Mouse (Mus musculus) thymus, adult 18-20 months (tissue): ENCODE measurements around the gene Eda2r.
A peak's percentile ranks its signal among the peaks of the same experiment; 100 is the strongest.

ENCODE experiments used
- DNase-seq, 2 experiments: peaks; one replicate each; pipeline ENCODE4 v3.0.0; 2022; ENCODE audit warnings: mixed read lengths in 2 of 2

Eda2r gene

GRCm38 (mm10) chrX:97377065-97377421 is at the start of gene Eda2r:
Eda2r (minus strand) TSS chrX:97377216.
- no peak for DNase-seq

GRCm38 (mm10) chrX:97397872-97398271 is 20.9 kb upstream of the Eda2r start:
- DNase-seq: no peak

GRCm38 (mm10) chrX:97378076-97378475 is 1.1 kb upstream of the Eda2r start:
- no peak for DNase-seq

GRCm38 (mm10) chrX:97376321-97377064 is 523 bp downstream of the Eda2r start:
- DNase-seq: peak in 1 of 2 experiments; percentile 2

GRCm38 (mm10) chrX:97372826-97373225 is 4.2 kb downstream of the Eda2r start:
- no peak for DNase-seq

- DNase-seq: no peak
Measured at GRCm38 (mm10) chrX:97369206-97369605, 7.8 kb downstream of the Eda2r start.

GRCm38 (mm10) chrX:97368741-97369140 is 8.3 kb downstream of the Eda2r start:
- DNase-seq: no peak

GRCm38 (mm10) chrX:97360919-97361318 is 16.1 kb downstream of the Eda2r start:
- DNase-seq: no peak

GRCm38 (mm10) chrX:97327891-97328290 is 49.1 kb downstream of the Eda2r start:
- DNase-seq: no peak
